Mouse (Mus musculus) liver, embryonic 11.5 days (tissue): Measurements from ENCODE around the gene Fuk. TPM values are rescaled to one million over a fixed set of nuclear protein-coding genes. Genes with fewer than 3 reads are reported as not detected.
A peak's percentile ranks its signal among the peaks of the same experiment; 100 is the strongest.
"Not testable (repeated sequence)": the region's sequence is repeated elsewhere in the genome, so short reads cannot be mapped to it uniquely, and the experiment has no call there.

Source experiments
- ATAC-seq: fragments of 200-750 bp; cut with Nextera tagmentation; replicated peaks from 2 replicates; pipeline ENCODE4 v1.8.0; 2017; ENCODE audit warnings: moderate number of reproducible peaks, mild to moderate bottlenecking, moderate TSS enrichment, moderate library complexity; ENCODE audit not compliant: low FRiP score
- DNase-seq: peaks from one replicate; pipeline ENCODE4 v3.0.0-alpha.2; 2017; ENCODE audit warnings: low spot score
- H3K27ac ChIP-seq: fragments of 300-500 bp; sonication (generic); 2 replicates; pipeline ENCODE4 v1.5.1; 2014; ENCODE audit warnings: mild to moderate bottlenecking, low read depth, low read length, control low read depth
- H3K27me3 ChIP-seq: fragments of 300-500 bp; sonication (generic); replicated peaks from 2 replicates; pipeline ENCODE4 v1.6.1; 2014; ENCODE audit warnings: low read length, mixed read lengths; ENCODE audit not compliant: control insufficient read depth, insufficient read depth
- H3K36me3 ChIP-seq: fragments of 300-500 bp; sonication (generic); 2 replicates; pipeline ENCODE4 v1.6.1; 2014; ENCODE audit warnings: mild to moderate bottlenecking, low read length, moderate library complexity, mixed read lengths; ENCODE audit not compliant: control insufficient read depth, insufficient read depth
- H3K4me1 ChIP-seq: fragments of 300-500 bp; sonication (generic); replicated peaks from 2 replicates; pipeline ENCODE4 v1.6.1; 2014; ENCODE audit warnings: low read length, mixed read lengths; ENCODE audit not compliant: control insufficient read depth, insufficient read depth
- H3K4me2 ChIP-seq: fragments of 300-500 bp; sonication (generic); 2 replicates; pipeline ENCODE4 v1.6.1; 2014; ENCODE audit warnings: mild to moderate bottlenecking, control low read depth, moderate library complexity
- H3K4me3 ChIP-seq: fragments of 300-500 bp; sonication (generic); 2 replicates; pipeline ENCODE4 v1.5.1; 2014; ENCODE audit warnings: low read depth, low read length, control low read depth
- H3K9ac ChIP-seq: fragments of 300-500 bp; sonication (generic); 2 replicates; pipeline ENCODE4 v1.6.1; 2014; ENCODE audit warnings: low read depth, low read length, control low read depth
- H3K9me3 ChIP-seq: fragments of 300-500 bp; sonication (generic); 2 replicates; pipeline ENCODE4 v1.6.1; 2016; ENCODE audit warnings: low read length, inconsistent platforms, mixed read lengths; ENCODE audit not compliant: control insufficient read depth
- WGBS: fragments of 180-500 bp; shearing (Covaris S2); extraction: QIAGEN DNeasy Blood & Tissue Kit; methylation state at CpG from one replicate; pipeline ENCODE4 v1.1.7; 2014; 5-methylcytosine and 5-hydroxymethylcytosine counted together
- polyA plus RNA-seq: library from polyadenylated mRNA; unstranded; fragments of >200 nt; fragmentation: Nextera tagmentation; extraction: Ambion mirVana; gene quantifications from 2 replicates; pipeline ENCODE4 v1.2.1, GENCODE M21; 2014

Gene Fuk
- polyA plus RNA-seq, 1 experiment from 2014 or later = 9.0 TPM

- 40% methylated on average over 2 of the region's 2 CpGs for WGBS
- Histone ChIP-seq H3K9ac (no peak overlapping the region), H3K4me1 (peaks cover 74% of the 10 kb centered on the region), H3K36me3 (peaks cover 4% of the 10 kb centered on the region; the same call in 1 of the 2 replicates), H3K4me3 (no peak overlapping the region), H3K9me3 (no peaks in the 10 kb centered on the region), H3K27me3 (no peaks in the 10 kb centered on the region), H3K27ac (peak overlapping the region; percentile 62), H3K4me2 (peak overlapping the region; percentile 55)
- ATAC-seq (peak; percentile 70), DNase-seq (no peak)
These were observed 31.0 kb upstream of the Fuk start for GRCm38 (mm10) chr8:110933272-110933671.

DNA sequence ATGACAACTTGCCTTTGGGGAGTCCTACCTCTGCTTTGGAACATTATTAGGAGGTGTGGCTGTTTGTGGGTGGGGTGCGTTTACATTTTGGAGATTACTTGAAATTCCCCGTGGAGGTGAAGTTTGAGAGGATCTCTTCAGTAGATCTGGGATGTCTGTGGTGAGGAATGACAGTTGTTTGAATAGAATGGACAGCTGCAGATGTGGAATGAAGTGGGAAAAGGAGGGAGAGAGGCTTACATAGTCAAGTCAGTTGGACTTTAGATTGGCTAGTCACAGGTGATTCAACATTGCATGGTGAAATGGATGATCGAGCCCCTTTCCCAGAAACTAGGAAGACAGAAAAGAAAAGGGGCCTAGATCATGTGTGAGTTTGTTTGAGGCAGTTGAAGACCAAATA lies 30.2 kb upstream of the Fuk start:
- peak overlapping the region; percentile 55 for H3K4me2 ChIP-seq
- H3K4me1 ChIP-seq = peaks cover 80% of the 10 kb centered on the region
- H3K27ac ChIP-seq = peak overlapping the region; percentile 79
- ATAC-seq (no peak), DNase-seq (no peak)
- H3K27me3 ChIP-seq = no peaks in the 10 kb centered on the region
- peaks cover 4% of the 10 kb centered on the region; the same call in 1 of the 2 replicates for H3K36me3 ChIP-seq
- no peak overlapping the region for H3K4me3 ChIP-seq
- peak overlapping the region; percentile 50; the same call in 1 of the 2 replicates for H3K9ac ChIP-seq
- H3K9me3 ChIP-seq = no peaks in the 10 kb centered on the region
- WGBS = 63% methylated on average over 3 of the region's 3 CpGs

DNA sequence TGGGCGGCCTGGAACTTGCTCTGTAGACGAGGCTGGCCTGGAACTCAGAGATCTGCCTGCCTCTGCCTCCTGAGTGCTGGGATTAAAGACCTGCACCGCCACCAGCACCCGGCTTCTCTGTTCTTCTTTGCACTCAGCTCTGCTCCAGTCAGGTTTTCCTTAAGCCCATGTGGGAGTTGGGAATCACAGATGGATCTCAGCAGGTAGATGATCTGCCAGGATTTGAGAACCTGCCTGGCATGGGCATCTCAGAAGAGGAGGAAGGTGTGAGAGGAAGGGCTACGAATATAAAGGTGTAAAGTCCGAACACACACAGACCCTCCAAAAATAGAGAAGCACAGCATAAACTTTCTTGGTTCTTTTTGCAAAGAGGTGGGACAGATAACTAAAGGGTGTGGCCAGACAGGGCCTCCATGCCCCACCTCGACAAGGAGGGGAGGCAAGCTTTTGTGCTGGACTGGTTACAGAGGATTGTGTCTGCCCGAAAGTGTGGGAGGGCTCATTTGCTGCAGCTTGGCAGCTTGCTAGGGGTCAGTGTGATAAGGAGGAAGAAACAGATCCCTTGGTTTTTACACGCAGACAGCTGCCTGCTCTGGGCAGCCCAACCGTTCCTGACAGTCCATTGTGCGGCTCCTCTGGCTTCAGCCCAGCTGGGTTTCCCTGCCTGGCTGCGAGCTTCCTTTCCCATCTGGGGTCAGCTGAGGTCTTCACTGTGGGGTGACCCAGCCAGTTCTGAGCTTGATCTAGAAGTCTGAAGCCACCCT lies 29.1 kb upstream of the Fuk start:
- no peaks in the 10 kb centered on the region for H3K9me3 ChIP-seq
- H3K4me2 ChIP-seq = peak overlapping the region; percentile 55
- 41% methylated on average over 12 of the region's 12 CpGs for WGBS
- ATAC-seq (peak; percentile 73), DNase-seq (peak; percentile 67)
- peak overlapping the region; percentile 25 for H3K4me3 ChIP-seq
- H3K27me3 ChIP-seq = no peaks in the 10 kb centered on the region
- H3K36me3 ChIP-seq = peaks cover 4% of the 10 kb centered on the region; the same call in 1 of the 2 replicates
- peaks cover 84% of the 10 kb centered on the region for H3K4me1 ChIP-seq
- peak overlapping the region; percentile 79 for H3K27ac ChIP-seq
- H3K9ac ChIP-seq = peak overlapping the region; percentile 50

DNA sequence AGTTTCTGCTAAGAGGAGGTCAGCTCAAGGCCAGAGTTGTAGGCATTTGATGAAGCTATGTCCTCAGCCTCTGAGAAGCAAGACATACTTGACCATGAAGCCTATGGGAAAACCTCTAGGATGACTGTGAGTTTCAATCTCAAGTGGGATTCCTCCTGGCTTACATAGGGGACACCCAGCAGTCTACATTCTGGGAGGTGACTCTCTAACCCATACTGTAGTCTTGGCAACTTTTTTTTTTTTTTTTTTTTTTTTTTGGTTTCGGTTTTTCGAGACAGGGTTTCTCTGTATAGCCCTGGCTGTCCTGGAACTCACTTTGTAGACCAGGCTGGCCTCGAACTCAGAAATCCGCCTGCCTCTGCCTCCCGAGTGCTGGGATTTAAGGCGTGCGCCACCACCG lies 27.4 kb upstream of the Fuk start:
- H3K4me2 ChIP-seq = peak overlapping the region; percentile 58
- peaks cover 87% of the 10 kb centered on the region for H3K4me1 ChIP-seq
- not testable (repeated sequence) for H3K4me3 ChIP-seq

GRCm38 (mm10) chr8:110929066-110929465 lies 26.8 kb upstream of the Fuk start:
- H3K4me3 ChIP-seq = no peak overlapping the region
- H3K4me2 ChIP-seq = peak overlapping the region; percentile 58
- no peaks in the 10 kb centered on the region for H3K27me3 ChIP-seq
- ATAC-seq (peak; percentile 85), DNase-seq (no peak)
- H3K9ac ChIP-seq = peak overlapping the region; percentile 25; the same call in 1 of the 2 replicates
- H3K27ac ChIP-seq = peak overlapping the region; percentile 82
- H3K36me3 ChIP-seq = peaks cover 2% of the 10 kb centered on the region; the same call in 1 of the 2 replicates
- no peaks in the 10 kb centered on the region for H3K9me3 ChIP-seq
- WGBS = 33% methylated on average over 5 of the region's 5 CpGs
- peaks cover 88% of the 10 kb centered on the region for H3K4me1 ChIP-seq

More for the DNA sequence above, 27.4 kb upstream of the Fuk start:
- not testable (repeated sequence) for DNase-seq, ATAC-seq, H3K36me3 ChIP-seq, H3K27me3 ChIP-seq, H3K9me3 ChIP-seq
- peak overlapping the region; percentile 82 for H3K27ac ChIP-seq
- 70% methylated on average over 7 of the region's 8 CpGs for WGBS
- H3K9ac ChIP-seq = peak overlapping the region; percentile 25; the same call in 1 of the 2 replicates

- 40% methylated on average over 7 of the region's 7 CpGs for WGBS
- peaks cover 87% of the 10 kb centered on the region for H3K4me1 ChIP-seq
- H3K36me3 ChIP-seq = peaks cover 2% of the 10 kb centered on the region; the same call in 1 of the 2 replicates
- H3K27ac ChIP-seq = peak overlapping the region; percentile 77
- no peak overlapping the region for H3K4me3 ChIP-seq
- DNase-seq (no peak), ATAC-seq (no peak; the same call in 1 of the 2 replicates)
- H3K4me2 ChIP-seq = peak overlapping the region; percentile 58
- no peak overlapping the region; the same call in 1 of the 2 replicates for H3K9ac ChIP-seq
- no peaks in the 10 kb centered on the region for H3K27me3 ChIP-seq
- H3K9me3 ChIP-seq = no peaks in the 10 kb centered on the region
These were observed 26.1 kb upstream of the Fuk start for GRCm38 (mm10) chr8:110928435-110928834.

DNA sequence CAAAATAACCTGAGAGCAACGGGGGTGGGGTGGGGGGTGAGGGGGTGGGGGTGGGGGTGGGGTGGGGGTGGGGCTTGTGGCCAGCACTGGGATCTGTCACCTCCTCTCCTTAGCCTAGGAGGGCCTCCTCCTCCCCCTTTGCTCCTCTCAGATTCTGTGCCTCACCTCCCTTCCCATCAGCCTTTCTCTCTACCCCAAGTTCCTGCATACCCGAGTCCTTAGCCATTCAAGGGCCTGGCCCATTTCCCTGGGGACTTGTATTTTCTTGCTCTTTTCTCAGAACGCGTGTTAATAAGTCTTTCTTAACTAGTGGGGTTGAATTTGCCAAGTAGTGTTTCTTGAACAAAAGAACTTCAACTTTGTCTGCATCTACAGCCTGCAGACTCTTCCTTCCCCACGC lies 24.4 kb upstream of the Fuk start:
- peaks cover 2% of the 10 kb centered on the region; the same call in 1 of the 2 replicates for H3K36me3 ChIP-seq
- WGBS = 44% methylated on average over 5 of the region's 5 CpGs
- H3K9me3 ChIP-seq = no peaks in the 10 kb centered on the region
- no peak overlapping the region for H3K9ac ChIP-seq
- peaks cover 83% of the 10 kb centered on the region for H3K4me1 ChIP-seq
- no peak for ATAC-seq
- peak overlapping the region; percentile 32; the same call in 1 of the 2 replicates for H3K27ac ChIP-seq
- DNase-seq = no peak
- H3K4me2 ChIP-seq = peak overlapping the region; percentile 20; the same call in 1 of the 2 replicates
- H3K27me3 ChIP-seq = no peaks in the 10 kb centered on the region
- no peak overlapping the region for H3K4me3 ChIP-seq

- WGBS = 79% methylated on average over 8 of the region's 8 CpGs
- ATAC-seq = no peak
- peak overlapping the region; percentile 19; the same call in 1 of the 2 replicates for H3K27ac ChIP-seq
- H3K9ac ChIP-seq = no peak overlapping the region
- peaks cover 83% of the 10 kb centered on the region for H3K4me1 ChIP-seq
- H3K4me3 ChIP-seq = no peak overlapping the region
- no peaks in the 10 kb centered on the region for H3K27me3 ChIP-seq
- no peak for DNase-seq
- H3K9me3 ChIP-seq = no peaks in the 10 kb centered on the region
- H3K36me3 ChIP-seq = peaks cover 1% of the 10 kb centered on the region; the same call in 1 of the 2 replicates
- H3K4me2 ChIP-seq = no peak overlapping the region; the same call in 1 of the 2 replicates
These were observed 23.4 kb upstream of the Fuk start for GRCm38 (mm10) chr8:110925691-110926140.
